Mouse (Mus musculus) myocyte (in vitro differentiated cells): ENCODE results near the gene Acadvl.

Experiments
- MYOG ChIP-seq, 3 experiments: IDR thresholded peaks; one replicate each; pipeline ENCODE4 v1.6.1; 2011; ENCODE audit warnings: control low read depth in 2 of 3, low read depth in 2 of 3, mild to moderate bottlenecking in 2 of 3; ENCODE audit not compliant: insufficient read length in 2 of 3, control insufficient read depth in 1 of 3, insufficient read depth in 1 of 3
- POLR2A ChIP-seq: IDR thresholded peaks from one replicate; pipeline ENCODE4 v1.6.1; 2011; ENCODE audit warnings: low read depth, mild to moderate bottlenecking, control low read depth, moderate library complexity; ENCODE audit not compliant: insufficient read length

GRCm38 (mm10) chr11:70014051-70014450 lies 1.2 kb downstream of the Acadvl start:
- no peak for TF ChIP-seq MYOG (IDR thresholded peaks at IDR 0.05; ENCODE audit: control insufficient read depth in 1 of 3, insufficient read depth in 1 of 3, insufficient read length in 2 of 3, low read depth in 2 of 3)
- TF ChIP-seq POLR2A: no peak
